In genomic region chr4:99179446-99180120, GRCm38 (mm10) we compare ENCODE assay signal across 14 mouse cellular contexts. TPM values are rescaled to one million over a fixed set of nuclear protein-coding genes. Genes with fewer than 3 reads are reported as not detected.
DNase-seq lines count a peak whose midpoint lies in the region; ATAC-seq and TF ChIP-seq lines count a peak whose summit lies in the region.
"Had no signal": no experiment of that assay in that cellular context is flagged by ENCODE, and none has a peak within 500 bp of the region (broad histone marks: within the 10 kb centered on the region; RNA-seq: fewer than 3 reads in every experiment).

No protein-coding gene starts in this region.

- TF ChIP-seq CTCF in heart, adult 2 months (IDR thresholded peaks at IDR 0.05) = no peak
- no peak for TF ChIP-seq CTCF in liver, adult 2 months (IDR thresholded peaks at IDR 0.05; ENCODE audit: low read depth, low read length)
- TF ChIP-seq CTCF in liver, postnatal 0 days (IDR thresholded peaks at IDR 0.05; ENCODE audit: low read depth) = no peak

- no peaks in the 10 kb centered on the region for H3K27me3 ChIP-seq in heart, adult 2 months (ENCODE audit: control insufficient read depth, insufficient read depth, low read length)
- H3K27me3 ChIP-seq in liver, adult 2 months (ENCODE audit: control insufficient read depth, insufficient read depth, low read length) = no peaks in the 10 kb centered on the region
- no peaks in the 10 kb centered on the region for H3K27me3 ChIP-seq in liver, postnatal 0 days (ENCODE audit: insufficient read depth, low read length)
- H3K27me3 ChIP-seq in limb, embryonic 10.5 days (ENCODE audit: low read depth, poor library complexity, severe bottlenecking) = no peaks in the 10 kb centered on the region
- no peaks in the 10 kb centered on the region for H3K27me3 ChIP-seq in hindbrain, embryonic 14.5 days (ENCODE audit: control insufficient read depth, insufficient read depth, low read length)
- H3K27me3 ChIP-seq: forebrain, embryonic 12.5 days; neural tube, embryonic 13.5 days; stomach, embryonic 15.5 days had no signal

- no peaks in the 10 kb centered on the region for H3K79me2 ChIP-seq in heart, adult 2 months (replicated peaks; ENCODE audit: control insufficient read depth, insufficient read depth, low read length)
- H3K79me2 ChIP-seq in liver, adult 2 months (ENCODE audit: control insufficient read depth, insufficient read depth, low read length) = no peaks in the 10 kb centered on the region

- H3K9me3 ChIP-seq in liver, postnatal 0 days (ENCODE audit: low read length) = no peaks in the 10 kb centered on the region
- H3K9me3 ChIP-seq in limb, embryonic 10.5 days (replicated peaks) = no peaks in the 10 kb centered on the region
- H3K9me3 ChIP-seq in hindbrain, embryonic 14.5 days (ENCODE audit: control insufficient read depth, low read length) = no peaks in the 10 kb centered on the region
- H3K9me3 ChIP-seq: forebrain, embryonic 12.5 days; neural tube, embryonic 13.5 days; stomach, embryonic 15.5 days had no signal

- no peak for TF ChIP-seq EP300 in heart, adult 2 months (IDR thresholded peaks at IDR 0.05; ENCODE audit: insufficient read depth, low read depth, low read length)
- no peak for TF ChIP-seq EP300 in liver, postnatal 0 days (IDR thresholded peaks at IDR 0.05; ENCODE audit: low read depth)

- H3K9ac ChIP-seq in heart, adult 2 months (ENCODE audit: low read depth, low read length) = no peak overlapping the region
- H3K9ac ChIP-seq in liver, adult 2 months (ENCODE audit: low read depth, low read length) = no peak overlapping the region
- H3K9ac ChIP-seq in liver, postnatal 0 days (replicated peaks) = no peak overlapping the region
- H3K9ac ChIP-seq in hindbrain, embryonic 14.5 days = no peak overlapping the region
- H3K9ac ChIP-seq: forebrain, embryonic 12.5 days; liver, embryonic 14.5 days; neural tube, embryonic 13.5 days; stomach, embryonic 15.5 days had no signal

- DNase-seq in heart, adult 2 months = peak; percentile 4 to 22
- DNase-seq in heart, adult 8-10 months (ENCODE audit: low spot score) = no peak
- DNase-seq in liver, adult 2 months (ENCODE audit: extremely low read depth, low read depth, low spot score) = peak; percentile 42
- no peak for DNase-seq in liver, postnatal 0 days
- peak; percentile 35 for DNase-seq in embryo, embryonic 11 days
- DNase-seq in limb, embryonic 10.5 days (ENCODE audit: low spot score) = no peak
- DNase-seq in ovary, postnatal 14 days (ENCODE audit: low spot score) = no peak
- no peak for DNase-seq in hindbrain, embryonic 14.5 days (ENCODE audit: low spot score)
- DNase-seq: kidney, postnatal 10 days; right cerebral cortex, postnatal 25 days had no signal

- H3K4me1 ChIP-seq in heart, adult 2 months (ENCODE audit: control insufficient read depth, insufficient read depth, low read length) = peaks cover 10% of the 10 kb centered on the region
- H3K4me1 ChIP-seq in liver, adult 2 months (ENCODE audit: control insufficient read depth, insufficient read depth, low read length) = peaks cover 10% of the 10 kb centered on the region
- no peaks in the 10 kb centered on the region for H3K4me1 ChIP-seq in liver, postnatal 0 days (ENCODE audit: insufficient read depth)
- peaks cover 17% of the 10 kb centered on the region for H3K4me1 ChIP-seq in limb, embryonic 10.5 days
- H3K4me1 ChIP-seq in hindbrain, embryonic 14.5 days (replicated peaks; ENCODE audit: control insufficient read depth, insufficient read depth, low read length) = no peaks in the 10 kb centered on the region
- H3K4me1 ChIP-seq: neural tube, embryonic 13.5 days; stomach, embryonic 15.5 days had no signal

- intact Hi-C loops in heart, adult 2 months (cut with DNase I) = loop anchor here (5.0 kb wide), 4 partner anchors 57 to 437 kb away; partner anchors contain the start of gene Dock7

- no peak for TF ChIP-seq POLR2A in heart, adult 2 months (IDR thresholded peaks at IDR 0.05; ENCODE audit: insufficient read depth, low read depth, low read length)
- TF ChIP-seq POLR2A in liver, adult 2 months (IDR thresholded peaks at IDR 0.05; ENCODE audit: extremely low read depth, insufficient read depth, low read length) = no peak

- no peak overlapping the region for H3K4me3 ChIP-seq in heart, adult 2 months
- no peak overlapping the region for H3K4me3 ChIP-seq in liver, adult 2 months (ENCODE audit: insufficient read depth, low read depth, low read length)
- no peak overlapping the region for H3K4me3 ChIP-seq in liver, postnatal 0 days (ENCODE audit: low read depth, low read length)
- no peak overlapping the region for H3K4me3 ChIP-seq in limb, embryonic 10.5 days
- no peak overlapping the region for H3K4me3 ChIP-seq in hindbrain, embryonic 14.5 days (replicated peaks; ENCODE audit: low read length)
- H3K4me3 ChIP-seq: forebrain, embryonic 12.5 days; neural tube, embryonic 13.5 days; stomach, embryonic 15.5 days had no signal

- no peak overlapping the region for H3K27ac ChIP-seq in heart, adult 2 months
- no peak overlapping the region for H3K27ac ChIP-seq in liver, adult 2 months (replicated peaks; ENCODE audit: insufficient read depth, low read depth, low read length)
- H3K27ac ChIP-seq in liver, postnatal 0 days (ENCODE audit: low read depth) = no peak overlapping the region
- peak overlapping the region; percentile 42; the same call in 1 of the 2 replicates for H3K27ac ChIP-seq in limb, embryonic 10.5 days
- no peak overlapping the region for H3K27ac ChIP-seq in hindbrain, embryonic 14.5 days
- H3K27ac ChIP-seq: forebrain, embryonic 12.5 days; liver, embryonic 14.5 days; neural tube, embryonic 13.5 days; stomach, embryonic 15.5 days had no signal

- WGBS in heart, adult 2 months = 58% methylated on average over 21 of the region's 21 CpGs
- 86% methylated on average over 21 of the region's 21 CpGs for WGBS in liver, adult 2 months
- WGBS in liver, postnatal 0 days (ENCODE audit: insufficient replicate concordance) = 73% methylated on average over 21 of the region's 21 CpGs
- 74% methylated on average over 21 of the region's 21 CpGs for WGBS in limb, embryonic 10.5 days
- 69% methylated on average over 21 of the region's 21 CpGs for WGBS in hindbrain, embryonic 14.5 days

- no peak for ATAC-seq in liver, postnatal 0 days
- no peak for ATAC-seq in hindbrain, embryonic 14.5 days (ENCODE audit: low FRiP score)

- H3K36me3 ChIP-seq in heart, adult 2 months (ENCODE audit: control insufficient read depth, insufficient read depth, low read length) = peaks cover 7% of the 10 kb centered on the region
- H3K36me3 ChIP-seq in liver, adult 2 months (ENCODE audit: control insufficient read depth, insufficient read depth, low read length) = no peaks in the 10 kb centered on the region
- no peaks in the 10 kb centered on the region for H3K36me3 ChIP-seq in liver, postnatal 0 days (replicated peaks; ENCODE audit: insufficient read depth, low read length)
- no peaks in the 10 kb centered on the region for H3K36me3 ChIP-seq in limb, embryonic 10.5 days
- no peaks in the 10 kb centered on the region for H3K36me3 ChIP-seq in hindbrain, embryonic 14.5 days (replicated peaks; ENCODE audit: control insufficient read depth, insufficient read depth)
- H3K36me3 ChIP-seq: forebrain, embryonic 12.5 days; neural tube, embryonic 13.5 days; stomach, embryonic 15.5 days had no signal

- H3K4me2 ChIP-seq in liver, postnatal 0 days (ENCODE audit: low read depth, low read length) = no peak overlapping the region
- no peak overlapping the region for H3K4me2 ChIP-seq in hindbrain, embryonic 14.5 days (replicated peaks)
- H3K4me2 ChIP-seq: forebrain, embryonic 12.5 days; neural tube, embryonic 13.5 days; stomach, embryonic 15.5 days had no signal

RNA-seq across cellular contexts. Expression of gene Atg4c, which starts 14.2 kb away (rescaled TPM):
- 1 to 10 TPM; 6.3 to 6.7 TPM for total RNA-seq in heart, adult 2 months (2021)
- polyA plus RNA-seq in heart, adult 2 months (2012; rRNA removed) = 1.8 and 3.8 TPM in 2 replicates
- total RNA-seq in heart, adult 8-10 months (2022) = 1 to 10 TPM; 3.9 to 5.0 (median 4.6) TPM
- total RNA-seq in liver, adult 2 months (2014; rRNA removed) = 8.5 and 9.4 TPM in 2 replicates
- polyA plus RNA-seq in liver, adult 2 months (2012; rRNA removed) = 3.7 and 4.3 TPM in 2 replicates
- polyA plus RNA-seq in liver, postnatal 0 days (2015; fragmentation: Nextera tagmentation; extraction: Ambion mirVana) = 5.2 and 6.0 TPM in 2 replicates
- polyA plus RNA-seq in limb, embryonic 10.5 days (2016; fragmentation: Nextera tagmentation; extraction: Ambion mirVana) = 12.4 and 15.5 TPM in 2 replicates
- polyA plus RNA-seq in hindbrain, embryonic 14.5 days (2014; fragmentation: Nextera tagmentation; extraction: Ambion mirVana) = 19.2 and 20.4 TPM in 2 replicates

RNA-seq across cellular contexts. Expression of gene Dock7, which starts 58.9 kb away (rescaled TPM):
- total RNA-seq in heart, adult 2 months (2021) = 10 to 100 TPM in 1 of 2 experiments, 1 to 10 TPM in 1; 8.8 to 11.0 TPM
- 10.5 and 14.9 TPM in 2 replicates for polyA plus RNA-seq in heart, adult 2 months (2012; rRNA removed)
- 10 to 100 TPM in 3 of 4 experiments, 1 to 10 TPM in 1; 9.8 to 11.0 (median 10.7) TPM for total RNA-seq in heart, adult 8-10 months (2022)
- 25.7 and 29.5 TPM in 2 replicates for total RNA-seq in liver, adult 2 months (2014; rRNA removed)
- polyA plus RNA-seq in liver, adult 2 months (2012; rRNA removed) = 6.7 and 6.8 TPM in 2 replicates
- polyA plus RNA-seq in liver, postnatal 0 days (2015; fragmentation: Nextera tagmentation; extraction: Ambion mirVana) = 4.0 and 5.2 TPM in 2 replicates
- polyA plus RNA-seq in limb, embryonic 10.5 days (2016; fragmentation: Nextera tagmentation; extraction: Ambion mirVana) = 74.8 and 92.5 TPM in 2 replicates
- 79.2 and 86.3 TPM in 2 replicates for polyA plus RNA-seq in hindbrain, embryonic 14.5 days (2014; fragmentation: Nextera tagmentation; extraction: Ambion mirVana)

Comparison
In these comparisons a context has a peak if more than half of its experiments do, and no peak if none do; other contexts are left out.
1. DNase-seq: peak in heart, adult 2 months (2 of 2), liver, adult 2 months (single experiment) and embryo, embryonic 11 days (single experiment); none in heart, adult 8-10 months (single experiment), liver, postnatal 0 days (single experiment), limb, embryonic 10.5 days (single experiment), ovary, postnatal 14 days (single experiment) and hindbrain, embryonic 14.5 days (single experiment).